Comparison of ENCODE assay signal across 10 mouse cellular contexts in genomic region chr3:104795661-104796340, GRCm38 (mm10). TPM values are rescaled to one million over a fixed set of nuclear protein-coding genes. Genes with fewer than 3 reads are reported as not detected.
DNase-seq lines count a peak whose midpoint lies in the region; ATAC-seq and TF ChIP-seq lines count a peak whose summit lies in the region.
"Had no signal": no experiment of that assay in that cellular context is flagged by ENCODE, and none has a peak within 500 bp of the region (broad histone marks: within the 10 kb centered on the region; RNA-seq: fewer than 3 reads in every experiment).

No protein-coding gene starts in this region.

- no peak overlapping the region for H3K9ac ChIP-seq in MEL (ENCODE audit: control insufficient read depth, low read depth, low read length, poor library complexity, severe bottlenecking)
- H3K9ac ChIP-seq in liver, embryonic 15.5 days, result no peak overlapping the region
- H3K9ac ChIP-seq: liver, embryonic 14.5 days had no signal

- H3K9me3 ChIP-seq in MEL (replicated peaks; ENCODE audit: insufficient read depth, low read length), result no peaks in the 10 kb centered on the region
- H3K9me3 ChIP-seq in liver, embryonic 15.5 days (replicated peaks), result no peaks in the 10 kb centered on the region

- TF ChIP-seq CTCF in MEL (IDR thresholded peaks at IDR 0.05 in 2 of 3, conservative IDR thresholded peaks at IDR 0.05 in 1 of 3; ENCODE audit: control insufficient read depth in 1 of 3, insufficient read depth in 1 of 3, low read depth in 2 of 3, low read length in 3 of 3, poor library complexity in 1 of 3, severe bottlenecking in 1 of 3), result no peak

- peaks cover 0 to 13% of the 10 kb centered on the region in 2 experiments; a peak in 3 of 4 replicates for H3K36me3 ChIP-seq in MEL (ENCODE audit: control insufficient read depth in 1 of 2, insufficient read depth in 2 of 2, low read length in 2 of 2)
- H3K36me3 ChIP-seq in liver, embryonic 15.5 days (replicated peaks), result peaks cover 41% of the 10 kb centered on the region

- WGBS in liver, embryonic 15.5 days (ENCODE audit: insufficient replicate concordance), result 64% methylated on average over 15 of the region's 15 CpGs

- DNase-seq in kidney, adult 18-20 months, result peak; percentile 18
- no peak for DNase-seq in kidney, adult 8-10 months
- DNase-seq in MEL (ENCODE audit: low read depth, low spot score), result peak; percentile 22
- peak; percentile 32 to 40 for DNase-seq in adrenal gland, postnatal 36 days
- DNase-seq in thymus, postnatal 36 days, result no peak
- DNase-seq: cerebellum, adult 9-11 months had no signal

- no peak overlapping the region for H3K27ac ChIP-seq in MEL (ENCODE audit: control insufficient read depth, low read depth, low read length)
- H3K27ac ChIP-seq in liver, embryonic 15.5 days (replicated peaks), result 0 out of 2 replicates have a peak overlapping the region, but pooled peaks have one; percentile 29
- H3K27ac ChIP-seq: hindbrain, postnatal 0 days; liver, embryonic 14.5 days had no signal

- no peaks in the 10 kb centered on the region for H3K79me2 ChIP-seq in MEL (ENCODE audit: control insufficient read depth, insufficient read depth, low read length, poor library complexity)

- no peak for TF ChIP-seq POLR2A in MEL (IDR thresholded peaks at IDR 0.05; ENCODE audit: control insufficient read depth in 1 of 2, insufficient read depth in 1 of 2, low read depth in 1 of 2, low read length in 2 of 2, poor library complexity in 1 of 2)

- no peak for ATAC-seq in liver, embryonic 15.5 days (ENCODE audit: insufficient read depth)
- ATAC-seq in inflammation-experienced regulatory T-cells, adult 6 months, result no peak
- ATAC-seq: hindbrain, postnatal 0 days had no signal

- H3K4me3 ChIP-seq in MEL (ENCODE audit: control insufficient read depth in 1 of 2, insufficient read depth in 1 of 2, low read depth in 2 of 2, low read length in 2 of 2), result no peak overlapping the region
- no peak overlapping the region for H3K4me3 ChIP-seq in liver, embryonic 15.5 days (replicated peaks)

- peaks cover 4 to 11% of the 10 kb centered on the region in 2 experiments for H3K4me1 ChIP-seq in MEL (ENCODE audit: control insufficient read depth in 1 of 2, insufficient read depth in 2 of 2, low read length in 2 of 2)
- peaks cover 46% of the 10 kb centered on the region for H3K4me1 ChIP-seq in liver, embryonic 15.5 days (replicated peaks)

- no peak overlapping the region for H3K4me2 ChIP-seq in liver, embryonic 15.5 days

- no peak for TF ChIP-seq RAD21 in MEL (IDR thresholded peaks at IDR 0.05; ENCODE audit: low read depth, low read length)

- H3K27me3 ChIP-seq in MEL (ENCODE audit: control insufficient read depth in 1 of 2, insufficient read depth in 2 of 2, low read length in 2 of 2), result no peaks in the 10 kb centered on the region
- H3K27me3 ChIP-seq in liver, embryonic 15.5 days, result peaks cover under 1% of the 10 kb centered on the region; the same call in 1 of the 2 replicates

- TF ChIP-seq EP300 in MEL (IDR thresholded peaks at IDR 0.05; ENCODE audit: low read depth in 1 of 2, low read length in 2 of 2), result no peak

TF ChIP-seq in MEL, 35 proteins besides CTCF, POLR2A, EP300 and RAD21:
- no peak for TF ChIP-seq MXI1 (IDR thresholded peaks at IDR 0.05; ENCODE audit: low read depth, low read length)
- TF ChIP-seq HCFC1 (IDR thresholded peaks at IDR 0.05; ENCODE audit: low read depth, low read length), result no peak
- TF ChIP-seq MAX (IDR thresholded peaks at IDR 0.05; ENCODE audit: low read length), result no peak
- no peak for TF ChIP-seq USF1 (IDR thresholded peaks at IDR 0.05; ENCODE audit: low read depth, low read length)
- no peak for TF ChIP-seq MYB (IDR thresholded peaks at IDR 0.05; ENCODE audit: low read depth, low read length)
- TF ChIP-seq POLR2AphosphoS5 (IDR thresholded peaks at IDR 0.05; ENCODE audit: borderline replicate concordance, low read depth, low read length), result no peak
- TF ChIP-seq USF2 (IDR thresholded peaks at IDR 0.05; ENCODE audit: borderline replicate concordance in 1 of 2, insufficient read depth in 1 of 2, low read depth in 1 of 2, low read length in 2 of 2), result no peak
- TF ChIP-seq POLR2AphosphoS2 (IDR thresholded peaks at IDR 0.05; ENCODE audit: low read length), result no peak
- no peak for TF ChIP-seq SMC3 (IDR thresholded peaks at IDR 0.05; ENCODE audit: low read depth, low read length)
- TF ChIP-seq ZKSCAN1 (IDR thresholded peaks at IDR 0.05; ENCODE audit: low read depth, low read length), result no peak
- TF ChIP-seq ELF1 (IDR thresholded peaks at IDR 0.05; ENCODE audit: low read depth, low read length), result no peak
- no peak for TF ChIP-seq NELFE (IDR thresholded peaks at IDR 0.05; ENCODE audit: low read depth, low read length)
- TF ChIP-seq RCOR1 (IDR thresholded peaks at IDR 0.05; ENCODE audit: low read depth, low read length), result no peak
- TF ChIP-seq ZNF384 (IDR thresholded peaks at IDR 0.05; ENCODE audit: low read depth, low read length), result no peak
- no peak for TF ChIP-seq TAL1 (IDR thresholded peaks at IDR 0.05; ENCODE audit: low read length)
- TF ChIP-seq GATA1 (IDR thresholded peaks at IDR 0.05; ENCODE audit: low read depth, low read length), result no peak

RNA-seq across cellular contexts. Expression of gene Rhoc, which starts 7.6 kb away (rescaled TPM):
- not detected in 2 replicates for total RNA-seq in MEL (2012; rRNA removed)
- under 1 TPM in 1 of 2 experiments, not detected in 1; 0.21 TPM for polyA plus RNA-seq in MEL (2012; ENCODE audit: insufficient read depth in 1 of 2, insufficient read length in 2 of 2, low read depth in 1 of 2, low replicate concordance in 2 of 2, missing spikeins in 1 of 2)
- total RNA-seq in adrenal gland, postnatal 36 days (2021), result 100 to 1,000 TPM; 107 to 133 TPM
- 20.5 and 21.5 TPM in 2 replicates for polyA plus RNA-seq in liver, embryonic 15.5 days (2015; fragmentation: Nextera tagmentation; extraction: Ambion mirVana)
- 10 to 100 TPM in 1 of 3 experiments, 1 to 10 TPM in 2; 1.2 to 14.7 (median 2.5) TPM for polyA plus RNA-seq in inflammation-experienced regulatory T-cells, adult 6 months (2017; shearing (Covaris generic))

RNA-seq across cellular contexts. Expression of gene Fam19a3, which starts 14.2 kb away (rescaled TPM):
- not detected in 2 replicates for total RNA-seq in MEL (2012; rRNA removed)
- under 1 TPM in 1 of 2 experiments, not detected in 1; 0.03 TPM for polyA plus RNA-seq in MEL (2012; ENCODE audit: insufficient read depth in 1 of 2, insufficient read length in 2 of 2, low read depth in 1 of 2, low replicate concordance in 2 of 2, missing spikeins in 1 of 2)
- total RNA-seq in adrenal gland, postnatal 36 days (2021), result 1 to 10 TPM in 1 of 2 experiments, under 1 TPM in 1; 0.82 to 1.3 TPM
- not detected in 2 replicates for polyA plus RNA-seq in liver, embryonic 15.5 days (2015; fragmentation: Nextera tagmentation; extraction: Ambion mirVana)
- 1 to 10 TPM in 1 of 3 experiments, under 1 TPM in 2; 0.40 to 1.5 (median 0.50) TPM for polyA plus RNA-seq in inflammation-experienced regulatory T-cells, adult 6 months (2017; shearing (Covaris generic))
- polyA plus RNA-seq: hindbrain, postnatal 0 days had no signal

RNA-seq across cellular contexts. Expression of gene Ppm1j, which starts 14.9 kb away (rescaled TPM):
- total RNA-seq in MEL (2012; rRNA removed), result 0.54 and 2.2 TPM in 2 replicates
- 1 to 10 TPM in 1 of 2 experiments, not detected in 1; 2.7 TPM for polyA plus RNA-seq in MEL (2012; ENCODE audit: insufficient read depth in 1 of 2, insufficient read length in 2 of 2, low read depth in 1 of 2, low replicate concordance in 2 of 2, missing spikeins in 1 of 2)
- 1 to 10 TPM; 4.6 to 6.6 TPM for total RNA-seq in adrenal gland, postnatal 36 days (2021)
- polyA plus RNA-seq in liver, embryonic 15.5 days (2015; fragmentation: Nextera tagmentation; extraction: Ambion mirVana), result 0.24 and 0.64 TPM in 2 replicates
- 10 to 100 TPM; 19.0 to 23.8 (median 22.1) TPM for polyA plus RNA-seq in inflammation-experienced regulatory T-cells, adult 6 months (2017; shearing (Covaris generic))

RNA-seq across cellular contexts. Expression of gene Mov10, which starts 22.6 kb away (rescaled TPM):
- total RNA-seq in MEL (2012; rRNA removed), result 7.1 and 7.6 TPM in 2 replicates
- 10 to 100 TPM in 1 of 2 experiments, not detected in 1; 32.5 TPM for polyA plus RNA-seq in MEL (2012; ENCODE audit: insufficient read depth in 1 of 2, insufficient read length in 2 of 2, low read depth in 1 of 2, low replicate concordance in 2 of 2, missing spikeins in 1 of 2)
- total RNA-seq in adrenal gland, postnatal 36 days (2021), result 10 to 100 TPM; 12.3 to 22.3 TPM
- 27.6 and 29.0 TPM in 2 replicates for polyA plus RNA-seq in liver, embryonic 15.5 days (2015; fragmentation: Nextera tagmentation; extraction: Ambion mirVana)
- polyA plus RNA-seq in inflammation-experienced regulatory T-cells, adult 6 months (2017; shearing (Covaris generic)), result 10 to 100 TPM; 24.0 to 29.1 (median 26.9) TPM

Comparison
In these comparisons a context has a peak if more than half of its experiments do, and no peak if none do; other contexts are left out.
1. DNase-seq: peak in kidney, adult 18-20 months (single experiment), MEL (single experiment) and adrenal gland, postnatal 36 days (2 of 2); none in kidney, adult 8-10 months (0 of 2) and thymus, postnatal 36 days (0 of 2).
2. RNA of gene Ppm1j, which starts 14.9 kb away (polyA plus RNA-seq): 19.0 to 23.8 TPM in inflammation-experienced regulatory T-cells, adult 6 months; 2.7 TPM in MEL and 0.24 to 0.64 TPM in liver, embryonic 15.5 days; every median in the first group is over 4 times any median in the second.